Mouse (Mus musculus) CH12.LX (cell line): ENCODE results near the gene Chaf1b. TPM values are rescaled to one million over a fixed set of nuclear protein-coding genes. Genes with fewer than 3 reads are reported as not detected.

Experiments
- DNase-seq: peaks from one replicate; pipeline ENCODE4 v3.0.0-alpha.2; 2013; ENCODE audit errors: extremely low read depth
- H3K27ac ChIP-seq: 2 replicates; pipeline ENCODE4 v1.5.1; 2012; ENCODE audit warnings: low read depth, mild to moderate bottlenecking, control low read depth, moderate library complexity; ENCODE audit not compliant: insufficient read depth
- H3K27me3 ChIP-seq: replicated peaks from 2 replicates; pipeline ENCODE3; 2012; ENCODE audit warnings: inconsistent platforms
- H3K36me3 ChIP-seq, 2 experiments: replicated peaks in 1 of 2; 2 replicates each; pipeline versions ENCODE3 to v1.6.1; 2012; ENCODE audit warnings: inconsistent platforms in 1 of 2, low read length in 1 of 2, mild to moderate bottlenecking in 1 of 2, mixed read lengths in 1 of 2, moderate library complexity in 1 of 2; ENCODE audit not compliant: control insufficient read depth in 1 of 2, insufficient read depth in 1 of 2
- H3K4me1 ChIP-seq, 2 experiments: 2 replicates each; pipeline ENCODE4 v1.6.1; 2012; ENCODE audit warnings: inconsistent platforms in 1 of 2, moderate library complexity in 1 of 2; ENCODE audit not compliant: insufficient read depth in 2 of 2, control insufficient read depth in 1 of 2
- H3K4me2 ChIP-seq: 2 replicates; pipeline ENCODE4 v1.6.1; 2012; ENCODE audit warnings: low read depth, mild to moderate bottlenecking, control low read depth; ENCODE audit not compliant: poor library complexity, insufficient read depth, severe bottlenecking
- H3K4me3 ChIP-seq, 3 experiments: fragments of 150-350 bp in 1 of 3; sonication (generic) in 1 of 3; replicated peaks in 1 of 3; 2 replicates each; pipeline versions ENCODE3 to v1.5.1; 2011 to 2012; ENCODE audit warnings: low read depth in 2 of 3, low read length in 2 of 3, mild to moderate bottlenecking in 2 of 3, moderate library complexity in 2 of 3, control low read depth in 1 of 3, improper control_type of control experiment in 1 of 3, inconsistent platforms in 1 of 3, mixed read lengths in 1 of 3; ENCODE audit not compliant: poor library complexity in 1 of 3
- H3K79me2 ChIP-seq: replicated peaks from 2 replicates; pipeline ENCODE4 v1.6.1; 2012; ENCODE audit warnings: mild to moderate bottlenecking, moderate library complexity; ENCODE audit not compliant: control insufficient read depth, poor library complexity, insufficient read depth, severe bottlenecking; ENCODE audit errors: extremely low read depth
- H3K9ac ChIP-seq: 2 replicates; pipeline ENCODE4 v1.6.1; 2012; ENCODE audit warnings: low read depth, mild to moderate bottlenecking, control low read depth, moderate library complexity; ENCODE audit not compliant: insufficient read depth
- H3K9me3 ChIP-seq: replicated peaks from 2 replicates; pipeline ENCODE3; 2012; ENCODE audit warnings: low read length, inconsistent platforms, mixed read lengths
- BHLHE40 ChIP-seq: IDR thresholded peaks from 2 replicates; pipeline ENCODE4 v1.6.1; 2011; ENCODE audit warnings: mild to moderate bottlenecking, low read depth, low read length, improper control_type of control experiment
- CHD1 ChIP-seq: IDR thresholded peaks from 2 replicates; pipeline ENCODE4 v1.6.1; 2012; ENCODE audit warnings: low read depth, low read length, improper control_type of control experiment, inconsistent platforms
- CTCF ChIP-seq, 2 experiments: IDR thresholded peaks in 1 of 2; conservative IDR thresholded peaks in 1 of 2; 2 replicates each; pipeline ENCODE4 v1.5.1; 2011 to 2012; ENCODE audit warnings: low read depth in 2 of 2, low read length in 2 of 2, improper control_type of control experiment in 1 of 2, inconsistent platforms in 1 of 2, mild to moderate bottlenecking in 1 of 2, moderate library complexity in 1 of 2
- EP300 ChIP-seq: IDR thresholded peaks from 2 replicates; pipeline ENCODE4 v1.6.1; 2011; ENCODE audit warnings: low read length, improper control_type of control experiment
- ETS1 ChIP-seq: conservative IDR thresholded peaks from 2 replicates; pipeline ENCODE4 v1.6.1; 2012; ENCODE audit warnings: low read depth, mild to moderate bottlenecking, inconsistent platforms, low read length, improper control_type of control experiment, moderate library complexity
- IRF4 ChIP-seq: IDR thresholded peaks from 2 replicates; pipeline ENCODE4 v1.6.1; 2014; ENCODE audit warnings: low read depth, mild to moderate bottlenecking, inconsistent platforms, low read length, improper control_type of control experiment
- JUND ChIP-seq: conservative IDR thresholded peaks from 2 replicates; pipeline ENCODE4 v1.6.1; 2011; ENCODE audit warnings: low read depth, low read length, improper control_type of control experiment
- MAX ChIP-seq: IDR thresholded peaks from 2 replicates; pipeline ENCODE4 v1.6.1; 2011; ENCODE audit warnings: low read length, improper control_type of control experiment
- MAZ ChIP-seq: IDR thresholded peaks from 2 replicates; pipeline ENCODE4 v1.6.1; 2012; ENCODE audit warnings: low read depth, mild to moderate bottlenecking, inconsistent platforms, low read length, improper control_type of control experiment, moderate library complexity
- POLR2A ChIP-seq: IDR thresholded peaks from 2 replicates; pipeline ENCODE4 v1.6.1; 2011; ENCODE audit warnings: low read depth, mild to moderate bottlenecking, improper control_type of control experiment, low read length
- POLR2AphosphoS2 ChIP-seq: IDR thresholded peaks from 2 replicates; pipeline ENCODE4 v1.6.1; 2011; ENCODE audit warnings: low read depth, low read length, improper control_type of control experiment
- RCOR1 ChIP-seq: conservative IDR thresholded peaks from 2 replicates; pipeline ENCODE4 v1.6.1; 2012; ENCODE audit warnings: low read depth, mild to moderate bottlenecking, inconsistent platforms, low read length, improper control_type of control experiment
- SIN3A ChIP-seq: IDR thresholded peaks from 2 replicates; pipeline ENCODE4 v1.6.1; 2012; ENCODE audit warnings: low read length, improper control_type of control experiment, inconsistent platforms
- TCF12 ChIP-seq: IDR thresholded peaks from 2 replicates; pipeline ENCODE4 v1.6.1; 2014; ENCODE audit warnings: low read depth, mild to moderate bottlenecking, inconsistent platforms, low read length, improper control_type of control experiment
- USF1 ChIP-seq: IDR thresholded peaks from 2 replicates; pipeline ENCODE4 v1.6.1; 2014; ENCODE audit warnings: low read depth, mild to moderate bottlenecking, inconsistent platforms, low read length, improper control_type of control experiment
- USF2 ChIP-seq: conservative IDR thresholded peaks from 2 replicates; pipeline ENCODE4 v1.6.1; 2011; ENCODE audit warnings: low read depth, low read length, improper control_type of control experiment
- ZKSCAN1 ChIP-seq: IDR thresholded peaks from 2 replicates; pipeline ENCODE4 v1.6.1; 2012; ENCODE audit warnings: low read depth, inconsistent platforms, low read length, improper control_type of control experiment, borderline replicate concordance
- ZMIZ1 ChIP-seq: IDR thresholded peaks from 2 replicates; pipeline ENCODE4 v1.6.1; 2012; ENCODE audit warnings: low read depth, mild to moderate bottlenecking, inconsistent platforms, low read length, improper control_type of control experiment
- dilution Hi-C: fragments of 300-500 bp; cut with MboI; formaldehyde crosslinking; loops from 2 replicates; pipeline ENCODE4 v1.14.3; 2020; ENCODE audit warnings: low sequenced_read_pairs; ENCODE audit not compliant: extremely low pct_unique_long_range_greater_than_20kb, extremely low pct_ligation_motif_present
- in situ Hi-C: fragments of 300-500 bp; cut with MboI; formaldehyde crosslinking; loops from 3 replicates; pipeline ENCODE4 v1.14.3; 2019; ENCODE audit warnings: low sequenced_read_pairs, low pct_ligation_motif_present, low pct_unique_long_range_greater_than_20kb, mixed read lengths
- polyA plus RNA-seq: library from polyadenylated mRNA; unstranded; fragments of >175 nt; gene quantifications from 2 replicates; pipeline ENCODE4 v1.2.1, GENCODE M21; 2012; ENCODE audit warnings: low read depth; ENCODE audit not compliant: insufficient read length
- total RNA-seq, 2 experiments: library from RNA; depleted of rRNA; stranded (reverse); fragments of 300-350 nt in 1 of 2; fragments of >200 nt in 1 of 2; gene quantifications; 2 replicates each; pipeline ENCODE4 v1.2.3; 2012 to 2014

Chaf1b gene
- total and polyA plus RNA-seq, 3 experiments = 46.7 to 82.0 (median 76.2) TPM

DNA sequence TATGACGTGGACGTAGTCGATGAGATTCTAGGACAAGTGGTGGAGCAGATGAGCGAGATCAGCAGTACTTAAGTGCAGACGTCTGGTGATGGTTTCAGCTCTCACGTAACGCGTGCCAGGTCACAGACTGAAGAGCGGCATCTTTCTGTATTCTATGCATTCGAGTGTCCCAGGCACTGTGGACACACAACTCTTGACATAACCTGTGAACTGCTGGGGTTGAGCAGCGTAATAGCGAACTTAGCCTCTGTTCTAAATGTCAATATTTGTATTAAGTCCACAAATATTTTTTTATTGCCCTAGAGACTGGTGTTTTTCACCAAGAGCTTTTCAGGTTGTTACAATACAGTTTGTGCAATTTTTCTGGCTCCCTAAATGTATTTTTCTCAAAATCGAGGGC lies 8.9 kb upstream of the Chaf1b start:
- Histone ChIP-seq H3K79me2 (no peaks in the 10 kb centered on the region), H3K4me1 (no peaks in the 10 kb centered on the region), H3K36me3 (peaks cover 59 to 77% of the 10 kb centered on the region in 2 experiments), H3K27me3 (no peaks in the 10 kb centered on the region), H3K27ac (no peak overlapping the region)
- in situ Hi-C loops = no loop called here
- TF ChIP-seq CTCF (conservative IDR thresholded peaks at IDR 0.05 in 1 of 2, IDR thresholded peaks at IDR 0.05 in 1 of 2; ENCODE audit: low read depth in 2 of 2, low read length in 2 of 2) (no peak), POLR2AphosphoS2 (no peak), BHLHE40 (no peak), ETS1 (no peak), MAX (no peak), EP300 (no peak), USF2 (no peak)
- TF ChIP-seq, all 38 proteins: peak for 0
- no peak for DNase-seq
- Histone ChIP-seq H3K4me2 (no peak overlapping the region), H3K9ac (no peak overlapping the region), H3K4me3 (no peak overlapping the region), H3K9me3 (no peaks in the 10 kb centered on the region)
- dilution Hi-C loops = no loop called here

GRCm38 (mm10) chr16:93877612-93878380 lies 5.9 kb upstream of the Chaf1b start:
- H3K4me3 ChIP-seq = no peak overlapping the region
- H3K79me2 ChIP-seq = no peaks in the 10 kb centered on the region
- H3K27me3 ChIP-seq = no peaks in the 10 kb centered on the region
- no peak overlapping the region for H3K9ac ChIP-seq
- H3K4me1 ChIP-seq = no peaks in the 10 kb centered on the region
- no peak overlapping the region for H3K27ac ChIP-seq
- in situ Hi-C loops (no loop called here), dilution Hi-C loops (no loop called here)
- TF ChIP-seq ZMIZ1 = no peak
- TF ChIP-seq USF2 = no peak
- TF ChIP-seq POLR2A = no peak
- TF ChIP-seq CTCF (conservative IDR thresholded peaks at IDR 0.05 in 1 of 2, IDR thresholded peaks at IDR 0.05 in 1 of 2; ENCODE audit: low read depth in 2 of 2, low read length in 2 of 2) = no peak
- no peak for TF ChIP-seq USF1
- TF ChIP-seq POLR2AphosphoS2 = no peak
- no peak for TF ChIP-seq MAZ
- TF ChIP-seq CHD1 = no peak
- no peak for TF ChIP-seq SIN3A
- no peak for TF ChIP-seq TCF12
- TF ChIP-seq RCOR1 = no peak
- no peak for TF ChIP-seq IRF4
- TF ChIP-seq JUND = no peak
- TF ChIP-seq ZKSCAN1 = no peak
- no peak for DNase-seq
- H3K4me2 ChIP-seq = no peak overlapping the region
- no peaks in the 10 kb centered on the region for H3K9me3 ChIP-seq
- H3K36me3 ChIP-seq = peaks cover 33 to 49% of the 10 kb centered on the region in 2 experiments
